Mouse (Mus musculus) CH12F3 (cell line): ENCODE measurements around the gene Synj2.

Experiments
- in situ Hi-C: fragments of 300-500 bp; cut with MboI; formaldehyde crosslinking; loops from 2 replicates; pipeline ENCODE4 v1.14.3; 2020; ENCODE audit warnings: low sequenced_read_pairs

The Synj2 gene

DNA sequence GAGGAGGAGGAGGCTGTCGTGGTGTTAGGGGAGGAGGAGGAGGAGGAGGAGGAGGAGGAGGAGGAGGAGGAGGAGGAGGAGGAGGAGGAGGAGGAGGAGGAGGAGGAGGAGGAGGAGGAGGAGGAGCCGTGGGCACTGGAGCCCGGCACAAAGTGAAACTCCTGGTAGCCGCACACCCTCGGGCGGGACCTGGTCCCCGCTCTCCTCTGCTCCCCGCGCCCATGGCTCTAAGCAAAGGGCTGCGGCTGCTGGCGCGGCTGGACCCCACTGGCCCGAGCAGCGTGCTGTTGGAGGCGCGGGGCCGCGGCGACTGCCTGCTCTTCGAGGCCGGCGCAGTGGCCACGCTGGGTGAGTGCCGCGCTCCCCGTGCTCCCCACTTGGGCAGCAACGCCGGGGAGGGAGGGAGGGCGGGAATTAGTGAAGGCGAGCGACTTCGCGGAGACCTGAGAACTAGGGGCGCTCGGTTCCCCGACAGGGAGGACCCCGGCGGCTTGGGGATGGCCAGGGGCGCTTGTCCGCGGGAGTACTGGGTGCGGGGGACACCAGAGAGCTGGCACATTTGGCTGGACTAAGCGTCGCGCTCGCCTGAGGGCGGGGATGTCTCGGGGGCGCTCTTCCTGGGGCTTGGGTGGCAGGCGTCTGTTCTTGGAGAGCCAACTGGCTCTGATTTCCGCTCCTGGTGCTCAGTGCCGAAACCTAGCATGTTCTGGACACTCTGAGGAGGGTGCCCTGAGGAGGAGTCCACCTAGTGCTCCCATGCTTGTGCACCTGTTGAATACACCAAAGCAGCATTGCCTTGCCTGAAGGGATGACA lies at the start of gene Synj2:
Gene Synj2, plus strand, starts transcription at position 51 of the 814 bp plus-strand sequence.
- in situ Hi-C loops, result loop anchor here (10.0 kb wide), 1 partner anchor 63 kb away; no protein-coding TSS in a partner anchor

DNA sequence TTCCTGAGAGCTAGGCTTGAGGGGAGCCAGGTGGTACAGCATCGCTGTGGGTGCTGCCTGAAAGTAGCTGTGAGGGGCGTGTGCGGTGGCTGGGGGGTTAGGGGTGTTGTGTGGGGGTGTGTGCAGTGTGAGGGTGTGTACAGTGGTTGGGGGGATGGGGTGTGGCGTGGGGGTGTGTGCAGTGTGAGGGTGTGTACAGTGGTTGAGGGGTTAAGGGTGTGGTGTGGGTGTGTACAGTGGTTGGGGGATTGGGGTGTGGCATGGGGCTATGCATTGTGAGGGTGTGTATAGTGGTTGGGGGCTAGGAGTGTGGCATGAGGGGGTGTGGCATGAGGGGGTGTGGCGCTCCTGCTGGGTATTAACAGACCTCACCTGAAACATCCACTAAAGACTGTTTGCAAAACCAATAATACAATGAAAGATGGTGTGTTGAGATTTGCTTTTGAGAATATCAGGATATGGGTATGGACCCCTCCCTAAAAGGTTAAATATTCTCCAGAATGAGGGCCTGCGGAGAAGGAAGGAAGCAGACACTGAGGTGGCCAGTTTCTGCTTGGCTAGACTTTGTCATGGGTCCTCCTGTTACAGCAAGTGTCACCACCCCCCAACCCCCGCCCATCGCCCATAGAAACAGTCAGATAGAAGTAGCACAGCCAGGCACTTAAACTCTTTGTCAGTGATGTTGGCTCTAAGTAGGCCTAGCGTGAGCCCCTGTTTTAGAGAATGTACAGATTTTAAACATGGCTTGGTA lies 49.0 kb upstream of the Synj2 start:
- in situ Hi-C loops, result loop anchor here (10.0 kb wide), 1 partner anchor 97 kb away; no protein-coding TSS in a partner anchor

DNA sequence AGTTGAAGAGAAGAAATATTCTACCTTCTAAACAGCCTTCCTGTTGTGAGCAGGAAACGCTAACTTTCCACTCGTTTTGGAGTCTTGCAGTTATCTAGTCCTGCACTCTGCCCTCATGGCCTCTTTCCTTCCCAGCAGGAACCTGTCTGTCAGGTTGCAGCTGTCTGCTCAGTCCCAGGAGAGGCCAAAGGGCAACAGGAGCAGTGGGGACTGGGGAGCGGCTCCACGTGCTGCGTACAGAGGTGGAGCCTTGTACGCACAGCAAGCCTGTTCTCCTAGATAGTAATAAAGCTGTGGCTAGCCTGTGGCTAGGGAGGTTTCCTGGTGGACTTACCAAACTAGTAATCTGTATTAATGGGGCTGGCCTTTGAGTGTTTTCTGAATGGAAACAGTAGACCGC lies 48.0 kb upstream of the Synj2 start:
- in situ Hi-C loops, result loop anchor here (10.0 kb wide), 1 partner anchor 98 kb away; no protein-coding TSS in a partner anchor

DNA sequence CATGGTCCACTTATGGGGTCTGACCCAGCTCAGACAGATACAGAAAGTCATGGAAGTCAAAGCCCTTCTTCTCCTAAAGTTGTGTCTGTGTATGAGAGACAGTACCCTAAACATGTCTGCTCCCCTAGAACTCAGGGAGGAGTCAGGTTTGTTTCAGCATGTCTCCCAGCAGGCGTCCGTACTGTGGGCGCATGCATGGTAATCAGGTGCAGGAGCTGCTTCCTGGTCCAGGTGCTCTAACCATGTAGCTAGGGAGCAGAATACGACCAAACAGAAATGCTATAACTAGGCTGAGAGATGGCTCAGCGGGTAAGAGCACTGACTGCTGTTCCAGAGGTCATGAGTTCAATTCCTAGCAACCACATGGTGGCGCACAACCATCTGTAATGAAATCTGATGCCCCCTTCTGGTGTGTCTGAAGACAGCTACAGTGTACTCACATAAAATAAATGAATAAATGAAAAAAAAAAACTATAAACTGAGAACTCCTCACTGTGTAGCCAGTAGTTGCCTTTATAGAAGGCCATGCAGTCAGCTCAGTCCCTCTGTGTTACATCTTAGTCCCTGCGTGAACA lies 47.4 kb upstream of the Synj2 start:
- in situ Hi-C loops, result loop anchor here (10.0 kb wide), 1 partner anchor 99 kb away; no protein-coding TSS in a partner anchor

DNA sequence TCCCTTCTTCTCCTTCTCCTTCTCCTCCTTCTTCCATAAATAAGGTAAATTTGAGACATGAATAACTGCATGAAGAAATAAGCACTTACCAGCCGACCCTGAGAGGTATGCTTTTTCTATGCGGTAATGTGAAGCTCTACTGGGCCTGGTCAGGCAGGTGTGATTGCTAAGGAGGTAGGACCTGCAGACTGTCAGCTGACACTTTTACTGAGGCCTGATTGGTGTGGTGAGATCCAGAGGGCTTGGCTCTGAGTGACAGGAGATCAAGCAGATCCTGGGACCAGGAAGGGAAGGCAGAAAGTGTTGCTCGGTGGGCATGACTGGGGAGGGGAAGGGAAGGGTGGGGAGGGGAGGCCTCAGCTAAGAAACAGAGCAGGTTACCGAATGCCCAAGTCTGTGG lies 45.0 kb upstream of the Synj2 start:
- in situ Hi-C loops, result loop anchor here (10.0 kb wide), 1 partner anchor 101 kb away; no protein-coding TSS in a partner anchor

DNA sequence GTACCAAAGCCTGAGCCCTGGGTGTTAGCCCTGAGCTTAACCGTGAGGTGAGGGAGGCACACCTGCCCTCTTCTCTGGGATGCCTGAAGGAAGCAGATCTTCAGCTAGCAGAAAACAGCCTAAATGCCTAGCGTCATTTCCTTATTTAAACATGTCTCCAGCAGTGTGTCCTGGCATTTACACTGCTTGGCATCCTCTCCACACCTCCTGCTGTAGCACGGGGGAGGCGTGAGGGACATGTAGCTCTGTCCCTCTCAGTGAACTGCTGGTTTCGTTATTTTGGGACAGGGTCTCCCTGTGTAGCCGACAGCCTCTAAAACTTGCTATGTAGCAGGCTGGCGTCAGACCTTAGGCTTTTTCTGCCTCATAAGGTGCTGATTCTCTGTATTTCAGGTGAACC lies 44.5 kb upstream of the Synj2 start:
- in situ Hi-C loops, result loop anchor here (10.0 kb wide), 1 partner anchor 102 kb away; no protein-coding TSS in a partner anchor

DNA sequence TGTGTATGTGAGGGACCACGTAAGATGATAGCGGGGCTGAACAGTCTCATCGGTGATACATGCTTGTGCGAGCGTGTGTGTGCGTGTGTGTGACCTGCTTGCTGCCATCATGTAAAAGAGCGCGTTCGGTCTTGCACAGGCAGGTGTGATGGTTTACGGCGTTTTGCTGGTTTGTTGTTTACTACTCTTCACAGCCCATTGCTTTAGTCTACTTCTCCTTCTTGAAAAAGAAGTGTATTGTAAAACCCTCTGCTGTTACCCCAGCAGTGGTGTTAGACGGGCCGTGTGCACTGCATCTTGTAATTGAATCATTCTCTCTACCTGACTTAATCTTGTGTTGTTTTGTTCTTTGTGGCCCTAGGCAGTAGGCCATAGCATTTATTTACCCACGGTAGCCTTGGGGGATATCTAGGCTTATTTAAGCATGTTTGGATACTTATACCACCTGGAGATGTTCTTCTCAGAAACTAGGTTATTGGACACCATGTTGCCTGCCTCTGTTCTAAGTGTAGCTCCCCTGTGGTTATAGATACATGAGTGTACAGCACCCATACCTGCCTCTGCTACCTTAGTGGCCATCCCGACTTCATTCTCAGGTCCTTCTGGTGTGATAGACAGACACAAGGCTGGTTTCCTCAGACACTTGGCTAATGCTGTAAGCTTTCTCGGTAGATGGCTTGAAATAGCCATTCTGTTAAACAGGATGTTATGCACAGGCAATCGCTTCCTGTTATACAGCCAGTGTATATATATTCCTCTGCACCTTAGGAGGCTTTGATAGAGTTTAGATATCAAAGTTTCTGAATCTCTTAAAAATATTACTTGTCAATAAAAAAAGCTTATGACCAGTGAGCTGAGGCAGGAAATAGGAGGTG lies 43.5 kb upstream of the Synj2 start:
- in situ Hi-C loops, result loop anchor here (10.0 kb wide), 1 partner anchor 103 kb away; no protein-coding TSS in a partner anchor

DNA sequence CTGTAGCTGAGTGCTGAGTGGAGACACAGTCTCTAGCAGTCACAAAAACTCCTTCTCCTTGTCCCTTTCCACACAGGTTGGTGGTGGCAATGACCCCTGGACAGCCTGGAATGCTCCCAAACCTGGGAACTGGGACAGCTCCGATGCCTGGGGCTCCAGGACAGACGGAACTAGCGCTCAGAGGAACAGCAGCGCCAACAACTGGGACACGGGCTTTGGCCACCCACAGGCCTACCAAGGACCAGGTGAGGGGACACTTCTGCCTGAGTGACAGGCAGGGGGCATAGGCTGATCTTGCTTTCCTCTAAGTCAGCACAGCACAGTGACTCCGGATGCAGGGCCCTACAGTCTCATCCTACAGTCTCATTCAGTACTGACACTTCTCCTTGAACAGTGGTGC lies 41.8 kb upstream of the Synj2 start:
- in situ Hi-C loops, result loop anchor here (10.0 kb wide), 1 partner anchor 104 kb away; no protein-coding TSS in a partner anchor

DNA sequence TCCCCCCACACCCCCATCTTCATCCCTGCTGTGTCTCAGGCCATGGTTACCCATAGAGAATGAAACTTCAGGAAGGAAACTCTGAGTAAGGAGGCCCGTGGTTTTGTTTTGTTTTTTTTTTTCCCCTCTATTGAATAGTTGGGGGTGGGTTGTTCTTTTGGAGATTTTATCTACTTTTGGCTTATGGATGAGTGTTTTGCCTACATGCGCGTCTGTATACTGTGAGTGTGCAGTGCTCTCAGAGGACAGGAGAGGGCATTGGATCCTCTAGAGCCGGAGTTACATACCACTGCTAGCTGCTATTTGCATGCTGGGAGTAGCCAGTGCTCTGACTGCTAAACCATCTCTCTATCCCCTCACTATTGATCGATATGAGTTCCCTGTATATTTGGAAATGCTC lies 39.7 kb upstream of the Synj2 start:
- in situ Hi-C loops, result loop anchor here (25.0 kb wide), 1 partner anchor 464 kb away; the partner anchor contains the start of gene Tmem242

DNA sequence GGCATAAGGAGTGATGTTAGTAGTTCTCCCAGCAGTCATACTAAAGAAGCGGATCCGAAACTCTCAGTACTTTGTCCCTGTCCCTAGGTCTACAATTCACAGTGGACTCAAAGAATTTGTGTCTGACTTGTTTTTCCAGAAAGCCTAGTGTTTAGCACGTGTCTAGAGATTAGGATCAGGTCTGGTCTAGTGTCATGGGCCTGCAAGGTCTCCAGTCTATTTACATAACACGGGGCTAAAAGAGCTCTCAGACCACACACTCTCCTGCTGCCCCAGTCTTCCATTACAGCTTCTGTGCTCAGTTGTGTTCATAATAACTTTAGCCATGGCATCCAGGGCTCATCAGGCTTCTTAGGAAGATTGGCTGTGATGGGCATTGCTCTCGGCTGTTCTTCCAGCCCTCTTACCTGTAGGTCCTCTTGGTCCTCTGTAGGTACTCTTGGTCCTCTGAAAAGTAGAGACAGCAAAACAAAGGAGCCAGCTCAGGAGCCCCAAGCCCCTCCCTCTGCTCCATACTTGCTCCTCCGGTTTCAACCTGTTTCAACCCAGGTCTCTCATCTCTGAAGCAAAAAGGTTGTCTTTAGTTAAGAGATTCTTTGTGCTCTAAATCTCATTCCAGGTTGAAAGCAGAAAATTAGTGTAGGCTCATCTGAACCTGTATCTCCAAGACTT lies 37.3 kb upstream of the Synj2 start:
- in situ Hi-C loops, result loop anchor here (25.0 kb wide), 1 partner anchor 466 kb away; the partner anchor contains the start of gene Tmem242

DNA sequence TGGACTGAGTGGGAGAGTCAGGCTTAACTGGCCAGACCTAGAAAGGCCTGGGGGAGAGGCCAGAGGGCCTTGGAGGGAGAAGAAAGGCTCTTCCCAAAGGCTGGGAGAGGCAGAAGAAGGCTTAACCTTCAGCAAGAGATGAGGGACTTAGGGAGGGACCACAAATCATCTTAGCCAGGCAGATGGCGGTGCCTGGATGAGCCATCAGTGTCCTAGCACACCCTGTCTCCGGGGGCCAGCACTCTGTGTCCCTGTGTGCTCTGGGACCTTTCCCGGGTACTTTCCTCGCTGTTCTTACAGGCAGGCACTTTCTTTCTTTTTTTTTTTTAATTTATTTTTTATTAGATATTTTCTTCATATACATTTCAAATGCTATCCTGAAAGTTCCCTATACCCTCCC lies 31.4 kb upstream of the Synj2 start:
- in situ Hi-C loops, result loop anchor here (25.0 kb wide), 1 partner anchor 472 kb away; the partner anchor contains the start of gene Tmem242

DNA sequence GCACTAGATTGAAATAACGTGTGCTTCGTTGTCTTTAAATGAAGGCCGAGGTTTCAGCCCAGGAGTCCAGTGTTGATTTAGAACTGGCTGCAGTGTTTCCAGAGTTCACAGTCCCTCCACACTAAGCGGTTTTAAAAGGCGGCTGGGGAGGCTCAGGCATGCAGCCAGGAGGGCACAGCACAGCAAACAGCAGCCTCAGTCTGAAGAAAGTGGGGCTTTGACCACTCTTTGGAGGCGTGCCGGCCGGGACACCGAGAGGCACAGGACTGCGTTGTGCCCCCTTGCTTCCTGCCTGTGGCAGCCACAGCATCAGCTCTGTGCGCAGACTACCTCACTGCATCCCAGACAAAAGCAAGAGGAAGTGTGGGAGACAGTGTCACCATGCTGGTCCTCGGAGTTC lies 29.5 kb upstream of the Synj2 start:
- in situ Hi-C loops, result loop anchor here (25.0 kb wide), 1 partner anchor 474 kb away; the partner anchor contains the start of gene Tmem242

DNA sequence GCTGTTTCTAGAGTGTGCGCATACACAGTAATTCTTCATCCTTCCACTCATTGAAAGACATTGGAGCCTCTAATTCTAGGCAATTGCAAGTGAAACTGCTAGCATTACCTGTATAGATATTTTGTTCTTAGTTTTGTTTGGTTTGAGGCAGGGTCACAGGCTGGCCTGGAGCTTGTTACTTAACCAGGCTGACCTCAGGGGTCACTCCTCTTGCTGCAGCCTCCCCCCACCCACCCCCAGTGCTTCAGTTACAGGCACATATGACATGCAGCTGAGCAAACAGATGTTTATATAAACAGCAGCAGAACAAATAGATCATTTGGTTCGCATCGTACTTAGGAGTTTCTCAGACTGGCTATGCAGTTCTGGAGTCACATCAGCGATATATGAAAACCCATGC lies 28.3 kb upstream of the Synj2 start:
- in situ Hi-C loops, result loop anchor here (25.0 kb wide), 1 partner anchor 475 kb away; the partner anchor contains the start of gene Tmem242

DNA sequence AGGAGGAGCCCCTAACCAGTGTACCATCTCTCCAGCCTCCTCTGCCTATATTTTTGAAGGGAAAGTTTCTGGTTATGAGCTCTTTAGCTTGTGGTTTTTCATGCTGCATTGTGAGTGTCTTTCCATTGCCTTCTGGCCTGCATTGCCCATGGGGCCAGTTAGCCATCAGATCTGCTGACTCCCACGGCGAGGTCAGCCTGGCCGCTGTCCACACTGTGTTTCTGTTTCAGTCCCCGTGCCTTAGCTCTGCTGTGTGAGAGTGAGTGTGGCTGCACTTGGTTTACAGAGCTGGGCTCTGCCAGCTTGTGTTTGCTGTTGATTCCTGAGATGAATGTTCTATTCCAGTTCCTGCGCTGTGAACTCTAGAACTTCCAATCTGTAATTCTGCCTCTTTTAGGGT lies 26.9 kb upstream of the Synj2 start:
- in situ Hi-C loops, result loop anchor here (25.0 kb wide), 1 partner anchor 477 kb away; the partner anchor contains the start of gene Tmem242

DNA sequence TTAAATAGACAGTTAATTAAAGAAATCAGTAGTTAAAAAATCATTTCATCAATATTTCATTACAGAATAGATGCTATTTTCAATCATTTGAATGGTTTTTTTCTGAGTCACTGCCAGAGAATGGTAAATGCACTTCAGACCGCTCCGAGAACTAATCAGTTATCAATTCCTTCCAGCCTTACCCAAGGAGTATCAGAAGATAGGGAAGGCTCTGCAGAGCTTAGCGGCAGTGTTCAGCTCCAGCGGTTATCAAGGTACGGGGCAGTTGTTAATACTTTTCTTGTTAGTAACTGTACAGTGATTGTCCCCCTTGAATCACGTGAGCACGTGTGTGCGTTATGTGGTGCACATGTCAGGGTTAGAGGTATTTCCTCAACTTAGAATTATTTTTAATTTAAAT lies 19.1 kb upstream of the Synj2 start:
- in situ Hi-C loops, result loop anchor here (25.0 kb wide), 1 partner anchor 485 kb away; the partner anchor contains the start of gene Tmem242

DNA sequence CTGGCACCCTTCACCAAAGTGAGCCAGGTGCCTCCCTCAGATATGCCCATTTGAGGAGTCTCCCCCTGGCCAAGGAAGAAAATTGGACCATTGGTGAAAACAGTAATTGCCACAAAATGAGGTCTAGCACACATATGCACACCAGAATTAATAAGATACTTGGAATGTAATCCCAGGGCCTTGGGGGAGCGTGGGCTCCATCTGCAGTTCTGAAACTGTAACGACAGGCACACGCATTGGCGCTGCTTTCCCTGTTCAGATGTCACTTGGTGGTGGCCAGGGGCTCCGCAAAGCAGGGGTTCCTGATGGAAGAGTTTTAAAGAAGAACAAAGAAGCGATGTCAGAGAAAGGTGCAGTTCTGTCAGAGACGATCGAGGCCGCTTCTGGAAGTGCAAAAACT lies 17.8 kb upstream of the Synj2 start:
- in situ Hi-C loops, result loop anchor here (25.0 kb wide), 1 partner anchor 486 kb away; the partner anchor contains the start of gene Tmem242

DNA sequence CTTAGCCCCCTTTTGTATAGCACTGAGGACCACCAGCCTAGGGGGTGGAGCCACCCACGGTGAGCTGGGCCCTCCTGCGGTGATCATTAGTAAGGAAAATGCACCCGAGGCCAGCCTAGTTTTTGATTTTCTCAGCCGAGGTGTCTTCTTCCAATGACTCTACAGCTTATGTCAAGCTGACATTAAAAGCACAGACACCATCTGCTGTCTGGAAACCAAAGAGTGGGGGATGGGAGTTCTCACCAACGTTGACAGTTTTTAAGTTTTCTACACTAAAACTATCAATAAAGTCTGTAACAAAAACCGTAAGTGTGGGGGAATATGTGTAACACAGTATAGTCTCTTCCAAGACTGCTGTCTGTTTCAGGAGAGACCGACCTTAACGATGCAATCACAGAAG lies 16.8 kb upstream of the Synj2 start:
- in situ Hi-C loops, result loop anchor here (25.0 kb wide), 1 partner anchor 487 kb away; the partner anchor contains the start of gene Tmem242

DNA sequence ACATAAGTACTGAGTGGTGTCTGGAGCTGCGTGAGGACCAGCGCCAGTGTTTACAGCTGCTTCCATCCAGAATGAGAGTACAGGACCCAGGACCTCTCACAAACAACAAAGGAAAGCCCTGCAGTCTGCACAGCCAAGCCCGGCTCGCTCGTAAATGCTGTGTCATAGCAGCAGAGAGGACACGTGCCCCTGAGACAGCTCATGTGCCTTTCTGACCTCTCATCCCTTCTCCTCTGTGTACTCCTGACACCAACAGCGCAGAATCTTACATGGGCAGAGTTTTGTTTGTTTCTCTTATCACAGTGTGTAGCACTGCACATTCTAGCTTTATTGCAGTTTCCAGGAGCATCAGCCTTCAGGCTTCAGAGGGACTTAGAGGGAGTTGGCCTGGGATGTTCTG lies 14.4 kb upstream of the Synj2 start:
- in situ Hi-C loops, result no loop called here

DNA sequence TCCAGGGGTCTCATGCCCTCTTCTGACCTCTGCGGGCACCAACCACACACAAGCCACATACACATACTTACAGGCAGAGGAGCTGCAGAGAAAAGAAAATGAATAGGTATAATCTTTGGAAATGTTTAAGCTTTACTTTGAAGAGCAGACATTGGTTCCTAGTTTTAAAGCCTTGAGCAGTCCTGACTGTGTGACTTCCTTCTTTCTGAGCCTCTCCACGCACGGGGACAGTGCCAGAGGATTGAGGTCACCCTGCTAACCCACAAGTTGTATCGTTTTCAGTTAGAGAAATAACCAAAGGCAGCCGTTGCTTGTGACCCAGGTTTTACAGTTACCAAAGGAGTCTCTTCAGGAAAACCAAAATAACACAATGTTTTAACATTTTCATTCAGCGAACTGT lies 12.0 kb upstream of the Synj2 start:
- in situ Hi-C loops, result no loop called here
